Mouse (Mus musculus): ENCODE measurements around the gene Artn.
A peak's percentile ranks its signal among the peaks of the same experiment; 100 is the strongest.

Artn gene

DNA sequence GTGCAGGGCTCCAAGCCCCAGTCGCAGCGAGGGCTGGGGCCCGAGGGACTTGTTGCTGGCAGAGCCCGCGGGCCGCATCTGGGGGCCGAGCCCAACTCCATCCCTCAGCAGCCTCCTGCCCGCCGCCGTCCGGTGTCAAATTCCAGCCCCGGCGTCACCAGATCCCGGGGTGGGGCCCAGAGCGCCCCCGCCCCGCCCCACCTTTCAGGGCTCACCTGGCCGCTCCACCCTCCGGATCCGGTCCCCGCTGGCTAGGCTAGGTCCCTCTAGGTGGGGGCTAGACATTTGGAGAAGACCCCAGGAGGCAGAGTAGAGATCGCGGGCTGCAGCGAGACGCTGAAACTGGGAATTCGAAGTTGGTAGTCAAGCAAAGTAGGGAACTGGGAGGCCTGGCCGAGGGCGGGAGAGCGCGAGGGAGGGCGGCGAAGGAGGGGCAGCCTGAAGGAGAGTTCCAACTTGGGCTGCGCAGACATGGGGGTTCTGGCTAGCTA, at the start of gene Artn:
TSS of gene Artn (minus strand) at position 373 of the 491 bp plus-strand sequence.
- DNase-seq = peak; percentile 70

DNA sequence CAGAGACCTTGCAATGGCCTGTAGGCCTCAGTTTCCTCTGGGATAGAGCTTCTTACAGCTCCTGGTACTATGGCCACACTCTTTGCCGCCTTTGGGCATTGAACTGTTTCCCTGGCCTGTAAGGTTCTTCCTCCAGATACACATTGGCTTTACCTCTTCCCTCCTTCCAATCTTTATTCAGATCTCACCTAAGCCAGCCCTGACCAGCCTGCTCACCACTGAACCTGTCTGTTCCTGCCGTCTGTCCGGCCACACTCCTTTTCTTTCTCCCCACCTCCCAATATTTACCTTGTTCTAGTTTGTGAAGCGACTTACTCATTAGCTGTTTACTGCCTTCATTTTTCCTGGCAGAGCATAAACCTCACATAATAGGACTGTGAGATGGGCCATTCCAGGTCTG, 49.6 kb upstream of the Artn start:
- no peak for DNase-seq

DNA sequence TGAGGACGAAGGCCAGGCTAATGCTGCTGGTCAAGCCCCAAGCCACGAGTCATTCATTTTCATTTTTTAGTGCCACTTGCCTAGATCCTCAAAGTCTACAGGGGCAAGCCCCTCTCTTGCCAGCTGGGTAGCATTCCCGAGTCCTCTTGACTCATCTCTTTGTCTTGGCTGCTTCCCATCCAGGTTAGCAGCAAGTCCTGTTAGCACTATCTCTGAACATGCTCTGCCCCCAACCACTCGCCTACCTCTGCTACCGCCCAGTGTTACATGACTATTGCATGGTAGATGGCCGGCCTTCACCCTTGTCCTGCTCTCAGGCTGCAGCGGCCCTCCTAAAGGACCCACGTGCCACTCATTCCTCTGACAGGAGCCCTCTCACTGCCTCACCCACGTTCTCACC, 48.7 kb upstream of the Artn start:
- no peak for DNase-seq

DNA sequence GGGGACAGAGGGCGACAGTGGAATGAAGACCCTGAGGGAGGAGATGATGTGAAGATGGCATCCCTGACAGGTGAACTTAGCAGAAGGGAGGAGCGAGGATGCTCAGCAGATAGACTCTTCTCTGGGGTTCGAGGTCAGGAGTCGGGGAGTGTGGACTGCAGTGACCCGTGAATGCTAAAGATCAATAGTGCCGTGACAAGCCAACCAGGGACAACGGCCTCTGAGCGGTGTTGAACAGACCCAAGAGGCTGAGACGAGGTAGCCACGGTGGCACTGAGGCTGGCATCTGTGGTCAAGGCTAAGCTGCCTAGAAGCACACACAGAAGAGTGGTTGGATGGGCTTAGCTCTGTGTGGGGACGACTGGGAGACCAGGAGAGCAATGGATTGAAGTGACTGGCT, 48.3 kb upstream of the Artn start:
- DNase-seq = no peak

DNA sequence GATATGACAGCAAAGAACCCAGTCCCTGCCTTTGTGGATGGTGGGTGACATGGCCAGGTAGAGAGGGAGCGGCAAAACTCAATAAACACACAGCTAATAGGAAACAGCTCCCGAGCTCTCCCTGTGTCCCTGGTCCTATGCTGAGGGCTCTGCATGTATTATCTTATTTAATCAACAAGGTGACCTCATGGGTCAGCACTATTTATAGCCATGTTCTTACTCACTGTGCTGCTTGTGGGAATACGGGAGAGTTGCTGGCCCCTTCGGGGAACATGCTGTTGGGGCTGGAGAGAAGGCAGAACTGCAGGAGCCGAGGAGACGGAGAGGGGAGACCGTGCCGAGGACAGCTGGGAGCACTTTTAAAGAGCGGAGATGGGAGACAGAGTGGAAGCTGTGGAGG, 47.8 kb upstream of the Artn start:
- no peak for DNase-seq

DNA sequence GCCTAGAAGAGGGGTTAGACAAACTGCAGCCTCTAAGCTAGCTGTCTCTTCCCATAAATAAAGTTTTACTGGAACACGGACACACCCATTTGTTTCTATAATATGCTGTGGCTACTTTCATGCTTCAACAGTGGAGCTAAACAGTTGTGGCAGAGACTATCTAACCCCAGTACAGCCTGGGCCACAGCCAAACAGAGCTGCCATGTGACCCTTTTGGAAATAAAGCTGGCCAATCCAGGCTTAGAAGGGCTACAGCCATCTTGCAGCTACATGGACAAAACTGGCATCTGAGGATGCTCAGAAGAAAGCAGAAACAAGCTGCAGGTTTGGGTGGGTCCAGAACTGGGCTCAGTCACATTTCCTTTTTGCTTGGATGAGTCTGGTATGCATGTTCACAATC, 46.3 kb upstream of the Artn start:
- DNase-seq = no peak

DNA sequence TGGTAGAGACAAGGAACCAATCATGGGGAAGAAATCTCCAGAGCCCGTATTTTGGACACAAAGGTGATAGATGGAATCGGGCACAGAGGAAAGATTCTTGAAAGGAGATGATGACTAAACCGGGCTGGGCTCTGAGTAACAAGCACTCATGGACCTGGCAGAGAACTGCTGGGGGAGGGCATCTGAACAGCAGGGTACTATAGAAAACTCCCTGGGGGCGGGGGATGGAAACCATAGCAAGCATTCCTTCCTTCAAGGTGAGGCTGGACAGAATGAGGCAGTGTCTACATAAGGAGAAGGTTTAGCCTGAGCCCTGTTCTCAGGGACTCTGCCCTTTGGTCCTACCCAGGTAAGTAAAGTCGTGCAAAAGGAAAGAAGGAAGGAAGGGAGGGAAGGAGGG, 45.2 kb upstream of the Artn start:
- no peak for DNase-seq

DNA sequence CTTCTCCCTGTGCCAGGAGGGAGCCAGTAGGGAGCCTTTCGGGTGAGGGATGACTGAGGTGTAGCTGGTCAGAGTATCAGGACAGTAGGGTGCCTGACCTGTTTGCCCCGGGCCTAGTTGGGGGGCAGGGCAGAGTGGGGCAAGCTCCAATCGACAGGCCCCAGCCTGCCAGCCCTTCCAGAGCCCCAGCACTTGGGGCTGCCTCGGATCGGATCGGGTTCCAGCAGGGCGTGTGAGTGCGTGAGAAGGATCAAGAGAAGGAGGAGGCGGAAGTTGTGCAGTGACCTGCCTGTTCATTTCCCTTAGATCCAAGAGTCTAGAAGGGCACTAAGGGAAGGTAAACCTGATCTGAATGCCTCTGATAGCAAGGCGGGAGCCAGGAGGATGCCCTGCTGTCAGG, 43.4 kb upstream of the Artn start:
- DNase-seq = no peak

DNA sequence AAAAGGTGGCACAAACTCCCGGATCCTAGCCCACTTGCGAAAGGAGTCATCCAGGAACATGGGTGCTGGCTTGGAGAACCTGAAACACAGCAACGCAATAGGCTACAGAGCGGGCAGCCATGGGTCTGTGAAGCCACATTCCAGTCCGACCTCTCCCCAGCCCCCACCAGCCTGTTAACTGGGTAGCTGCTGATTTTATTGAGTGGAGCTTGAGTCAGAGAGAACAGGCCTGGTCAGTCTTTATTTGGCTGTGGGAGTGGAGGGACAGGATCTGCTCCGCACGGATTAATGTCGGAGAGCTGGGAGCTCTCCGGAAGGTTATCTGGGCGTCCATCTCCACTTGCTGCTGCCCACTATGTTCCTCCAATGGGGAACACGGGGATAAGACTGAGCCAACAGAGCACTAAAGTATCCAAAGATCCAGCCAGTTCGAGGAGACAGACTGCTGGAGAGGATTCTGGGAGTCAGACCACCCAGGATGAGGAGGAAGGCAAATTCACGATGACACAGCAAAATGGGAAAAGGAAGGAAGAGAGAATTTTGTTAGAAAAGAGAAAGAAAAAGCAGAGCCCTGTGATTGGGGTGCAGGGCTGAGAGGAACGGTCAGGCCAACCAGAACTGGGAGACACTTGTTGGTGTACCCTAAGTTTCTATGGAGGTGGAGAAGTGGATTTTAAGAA, 34.9 kb upstream of the Artn start:
- no peak for DNase-seq

DNA sequence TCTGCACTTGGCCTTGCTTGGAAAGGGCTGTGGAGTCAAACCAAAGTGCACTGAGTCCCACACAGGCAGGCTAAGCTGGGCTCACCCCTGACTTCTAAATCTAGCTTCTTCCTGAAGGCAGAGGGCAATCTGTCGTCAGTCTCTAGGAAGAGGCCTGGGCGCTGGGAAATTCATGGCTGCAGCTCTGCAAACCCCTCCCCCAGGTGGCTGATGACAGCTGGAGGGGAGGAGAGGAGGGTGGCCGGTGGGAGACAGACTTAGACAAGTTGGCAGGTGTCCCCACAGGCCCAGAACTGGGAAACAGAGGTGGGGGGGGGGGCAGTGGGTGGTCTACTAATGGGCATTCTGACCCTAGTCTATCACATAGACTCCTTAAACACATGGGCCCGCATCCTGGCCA, 27.9 kb upstream of the Artn start:
- DNase-seq = no peak

DNA sequence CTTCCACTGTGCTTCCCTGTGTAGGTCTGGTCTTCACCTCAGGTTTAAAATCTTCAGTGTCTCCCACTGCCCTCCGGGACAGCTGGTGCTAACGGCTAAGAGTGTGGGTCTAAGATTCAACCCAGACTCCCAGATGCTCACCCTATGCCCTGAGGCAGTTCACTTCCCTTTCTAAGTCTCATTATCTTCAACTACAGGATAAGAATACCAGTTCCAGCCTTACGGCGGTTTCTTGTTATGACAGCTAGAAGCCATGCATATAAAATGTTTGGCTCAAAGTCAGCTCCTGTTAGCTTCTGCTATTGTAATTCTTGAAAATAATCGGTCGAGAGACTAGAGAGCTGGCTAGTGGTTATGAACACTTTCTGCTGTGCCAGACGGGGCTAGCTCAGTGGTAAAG, 17.9 kb upstream of the Artn start:
- no peak for DNase-seq

DNA sequence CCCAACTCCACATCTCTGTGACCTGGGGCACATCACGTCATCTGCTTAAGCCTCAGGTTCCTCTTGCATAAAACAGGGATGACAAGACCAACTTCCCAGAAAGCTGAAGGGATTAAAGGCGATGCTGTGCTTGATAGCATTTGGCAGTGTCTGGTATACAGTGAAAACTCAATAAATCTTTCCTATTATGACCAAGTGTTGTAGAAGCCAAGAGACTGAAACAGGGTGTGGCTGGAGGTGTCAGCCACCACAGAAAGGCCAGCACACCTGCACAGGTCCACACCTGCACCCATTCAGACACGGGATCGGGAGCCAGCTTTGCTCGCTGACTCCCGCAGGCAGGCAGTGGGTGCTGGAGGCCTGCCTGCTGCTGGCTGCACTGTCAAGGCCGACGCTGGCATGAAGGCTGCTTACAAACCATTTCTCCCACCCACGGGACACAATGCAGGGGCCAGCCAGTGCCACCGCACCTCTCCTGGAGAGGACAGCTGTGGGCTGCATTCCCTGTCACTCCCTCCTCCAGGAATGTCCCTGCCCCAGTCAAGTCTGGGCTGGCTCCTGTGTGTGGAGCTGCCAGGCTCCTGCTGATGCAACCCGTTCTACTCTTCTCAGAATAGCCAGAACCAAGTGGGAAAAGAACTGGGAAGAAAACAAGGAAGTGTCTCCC, 17.2 kb upstream of the Artn start:
- no peak for DNase-seq

DNA sequence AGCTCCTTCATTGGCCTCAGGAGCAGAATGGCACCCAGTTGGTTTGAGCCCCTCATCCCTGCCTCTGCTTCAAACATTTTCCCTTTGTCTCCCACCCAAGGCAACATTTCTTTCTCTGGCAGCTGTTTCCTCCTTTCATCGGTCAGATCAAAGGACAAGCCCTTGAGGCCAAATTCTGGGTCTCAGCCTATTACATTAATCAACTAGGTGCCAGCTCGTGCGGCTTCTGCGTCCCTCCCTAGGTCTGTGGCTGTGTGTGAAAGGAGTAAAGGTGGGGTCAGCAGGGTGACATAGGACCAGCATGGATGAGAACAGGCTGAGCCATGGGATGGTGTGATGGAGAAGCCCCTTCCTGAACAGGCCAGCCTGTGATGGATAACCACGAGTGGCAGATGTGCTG, 13.8 kb upstream of the Artn start:
- no peak for DNase-seq

DNA sequence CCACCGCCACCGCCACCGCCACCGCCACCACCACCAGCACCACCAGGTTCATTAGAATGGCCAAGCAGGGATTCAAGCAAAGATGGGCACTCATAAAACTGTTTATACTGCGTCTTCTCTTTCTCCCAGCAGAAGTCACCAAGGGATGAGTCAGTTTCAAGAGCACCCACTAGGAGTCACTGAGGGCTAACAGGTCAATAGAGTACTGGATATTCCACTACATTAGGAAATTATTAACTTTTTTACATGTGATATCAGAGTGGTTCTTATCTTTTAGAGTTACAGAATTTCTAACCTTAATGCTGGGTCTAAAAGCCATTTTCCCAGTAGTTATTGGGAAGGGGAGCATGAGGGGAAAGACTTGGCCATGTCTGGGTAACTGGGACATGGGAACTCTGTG, 7.4 kb upstream of the Artn start:
- DNase-seq = no peak

DNA sequence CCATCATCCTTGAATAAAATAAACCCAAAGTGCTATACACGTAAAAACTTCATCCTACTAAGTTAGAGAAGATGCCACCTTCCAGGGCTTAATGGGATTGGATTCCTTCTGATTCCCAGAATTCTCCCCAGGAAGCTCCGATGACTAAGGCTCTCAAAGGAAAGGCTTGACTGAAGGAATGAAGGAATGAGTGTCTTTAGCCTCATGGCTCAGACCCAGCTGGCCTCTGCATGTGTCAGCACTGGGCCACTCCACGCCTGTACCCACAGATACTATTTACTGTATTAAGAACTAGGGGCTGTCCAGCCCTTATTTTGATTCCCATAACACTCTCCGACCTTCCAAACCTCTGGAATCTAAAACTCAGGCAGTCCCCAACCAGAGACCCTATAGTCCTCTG, 4.5 kb upstream of the Artn start:
- no peak for DNase-seq

DNA sequence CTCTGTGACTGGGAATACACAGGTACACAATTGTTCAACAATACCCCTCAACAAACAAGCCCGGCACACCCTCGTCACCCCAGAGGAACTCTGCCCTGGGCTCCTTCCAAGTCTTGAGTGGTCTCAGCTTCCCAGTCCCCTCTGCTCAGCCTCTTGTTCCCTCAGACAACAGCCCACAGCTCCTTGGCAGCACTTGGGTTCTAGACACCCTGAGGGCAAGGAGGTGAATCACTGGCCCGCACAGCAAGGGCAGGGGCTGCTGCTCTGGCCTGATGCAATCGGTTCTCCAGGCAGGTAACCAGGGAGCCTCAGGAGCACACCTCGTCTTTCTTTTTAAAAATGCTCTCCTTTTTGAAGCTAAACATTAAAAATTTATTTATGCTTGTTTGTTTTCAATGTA, 3.7 kb upstream of the Artn start:
- no peak for DNase-seq

DNA sequence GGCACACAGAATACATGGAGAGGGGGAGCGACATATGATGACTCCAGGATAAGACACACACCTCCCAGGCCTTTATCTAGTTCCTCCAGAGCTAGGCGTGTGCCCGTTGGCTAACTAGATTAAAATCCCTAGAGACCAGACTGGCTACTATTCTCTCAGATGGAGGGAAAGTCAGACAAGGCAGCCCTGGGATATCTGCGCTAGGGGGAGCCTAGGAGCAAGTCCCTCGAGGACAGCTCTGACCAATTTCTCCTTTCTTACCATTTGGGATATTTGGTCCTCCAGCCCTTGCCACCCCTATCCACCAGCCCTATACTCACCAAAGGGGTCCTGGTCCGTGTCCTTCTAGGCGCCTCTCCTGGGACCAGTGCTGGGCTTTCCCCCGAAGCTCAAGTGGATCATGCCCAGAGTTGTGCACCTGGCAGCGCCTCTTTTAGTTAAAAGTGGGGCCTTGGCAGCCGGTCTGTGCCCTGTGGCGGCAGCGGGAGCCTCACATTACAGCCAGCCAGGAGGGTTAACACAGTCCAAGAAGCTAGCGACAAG, 793 bp downstream of the Artn start:
- peak; percentile 90 for DNase-seq

DNA sequence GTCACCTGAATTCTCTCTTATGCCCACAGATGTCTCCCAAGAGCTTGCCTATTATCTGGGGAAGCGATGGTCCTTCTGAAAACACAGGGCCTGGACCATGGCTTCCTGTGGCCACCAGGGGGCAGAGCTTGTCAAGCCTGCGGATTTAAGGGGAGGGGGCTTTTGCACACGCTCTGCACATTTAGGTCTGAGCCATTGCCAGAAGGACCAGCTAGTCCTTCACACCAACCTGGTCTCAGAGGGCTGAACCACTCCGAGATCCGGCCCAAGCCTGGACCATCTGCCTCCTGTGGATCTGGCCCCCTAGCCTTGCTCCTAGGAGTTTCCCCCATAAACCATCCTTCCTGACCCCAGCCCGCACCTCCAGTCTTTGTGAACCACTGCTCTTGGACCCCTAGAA, 1.3 kb downstream of the Artn start:
- peak; percentile 68 for DNase-seq

DNA sequence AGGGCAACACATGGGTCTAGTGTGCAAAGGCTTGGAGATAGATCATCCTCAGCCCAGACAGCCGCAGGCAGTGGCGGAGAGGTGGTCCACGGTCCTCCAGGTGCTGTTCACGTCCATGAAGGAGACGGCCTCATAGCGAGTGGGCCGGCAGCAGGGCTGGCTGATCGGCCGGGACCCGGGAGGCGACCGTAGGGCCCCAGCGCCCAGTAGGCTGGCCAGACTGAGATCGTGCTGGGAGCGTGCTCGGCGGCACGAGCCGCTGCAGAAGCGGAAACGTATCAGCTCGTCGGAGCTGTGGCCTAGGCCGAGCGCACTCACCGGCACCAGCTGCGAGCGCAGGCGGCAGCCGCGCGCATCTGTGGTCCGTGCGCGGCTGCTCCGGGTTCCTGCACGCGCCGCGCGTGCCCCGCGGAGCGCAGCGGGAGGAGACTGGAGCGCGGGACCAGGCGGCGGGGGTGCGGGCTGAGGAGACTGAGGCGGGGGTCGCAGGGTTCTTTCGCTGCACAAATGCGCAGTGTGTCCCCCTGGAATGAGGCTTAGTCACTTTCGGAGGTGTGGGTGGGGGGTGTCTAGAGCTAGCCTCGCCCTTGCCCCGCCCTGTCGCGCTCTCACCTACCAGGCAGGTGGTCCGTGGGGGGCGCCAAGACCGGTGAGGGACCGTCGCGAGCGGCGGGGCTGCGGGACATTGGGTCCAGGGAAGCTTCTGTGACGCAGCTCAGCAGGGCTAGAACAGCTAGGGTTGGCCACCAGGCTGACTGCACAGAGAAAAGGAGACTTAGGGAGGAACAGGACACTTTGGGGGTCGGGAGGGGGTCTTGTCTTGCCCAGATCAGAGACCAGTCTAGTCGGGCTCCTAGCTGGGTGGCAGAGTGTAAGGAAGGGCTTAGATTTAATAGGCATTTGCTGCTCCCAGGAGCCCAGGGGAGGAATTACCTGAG, 2.7 kb downstream of the Artn start:
- DNase-seq = peak; percentile 49

DNA sequence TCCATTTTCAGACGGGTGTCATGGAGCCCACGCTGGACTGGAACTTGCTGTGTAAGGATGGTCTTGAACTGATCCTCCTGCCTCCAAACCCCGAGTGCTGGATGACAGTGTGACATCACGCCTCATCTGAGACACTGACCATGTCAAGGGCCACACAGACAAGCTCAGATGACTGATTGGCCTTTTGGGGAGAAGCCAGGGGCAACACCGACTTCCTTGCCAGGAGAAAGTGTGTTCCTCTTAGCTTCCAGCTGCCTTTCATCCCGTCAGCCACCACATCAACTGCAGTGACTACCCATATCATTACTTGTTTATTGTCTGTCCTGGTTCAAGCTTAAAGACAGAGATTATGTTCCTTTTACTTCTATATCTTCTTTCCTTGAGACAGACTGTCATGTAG, 4.6 kb downstream of the Artn start:
- no peak for DNase-seq

DNA sequence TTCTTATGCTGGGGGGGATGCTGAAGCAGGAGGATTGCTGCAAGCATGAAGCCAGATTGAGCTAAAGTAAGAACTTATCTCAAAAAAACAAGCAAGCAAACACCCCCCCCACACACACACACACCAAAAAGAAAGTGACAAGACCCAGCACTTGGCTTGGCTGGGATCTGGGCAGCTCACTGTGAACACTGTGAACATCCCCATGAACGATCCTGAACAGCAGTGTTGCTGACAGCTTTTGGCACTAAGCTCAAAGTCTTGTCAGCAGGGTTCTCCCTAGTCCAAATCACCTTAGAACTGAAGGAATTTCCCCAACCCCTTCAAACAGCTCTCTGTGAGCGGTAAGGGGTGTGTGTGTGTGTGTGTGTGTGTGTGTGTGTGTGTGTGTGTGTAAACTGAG, 6.1 kb downstream of the Artn start:
- DNase-seq = no peak

DNA sequence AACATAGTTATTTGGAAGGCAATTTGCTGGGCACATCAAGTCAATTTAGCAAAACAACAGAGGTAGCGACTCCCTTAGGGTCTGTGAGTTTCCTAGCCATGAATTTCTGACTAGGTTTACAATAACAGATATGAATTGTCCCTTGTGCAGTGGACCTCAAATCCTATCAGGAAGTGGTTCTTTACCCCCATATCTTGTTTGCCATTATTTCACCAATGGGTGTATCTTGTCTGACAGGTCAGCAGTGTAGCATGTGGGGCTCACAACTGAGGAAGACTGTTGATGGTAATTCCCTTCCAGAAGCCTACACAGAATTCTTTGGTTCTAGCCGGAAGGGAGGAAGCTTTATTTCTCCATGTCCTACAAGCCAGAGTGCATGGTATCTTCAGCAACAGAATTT, 8.2 kb downstream of the Artn start:
- DNase-seq = no peak

DNA sequence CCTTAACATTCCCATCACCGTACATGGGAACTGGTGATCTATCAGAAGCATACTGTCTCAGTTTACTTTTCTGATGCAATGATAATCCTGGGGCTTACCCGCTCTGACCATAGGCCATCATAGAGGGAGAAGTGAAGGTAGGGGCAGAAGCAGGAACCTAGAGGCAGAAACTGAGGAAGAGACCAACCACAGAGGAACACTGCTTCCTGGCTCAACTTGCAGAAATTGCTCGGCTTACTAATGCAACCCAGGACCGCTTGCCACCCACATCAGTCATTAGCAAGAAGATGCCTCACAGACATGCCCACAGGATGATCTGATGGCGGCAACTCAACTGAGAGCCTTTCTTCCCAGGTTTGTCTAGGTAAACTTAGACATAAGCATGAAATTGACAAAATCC, 10.8 kb downstream of the Artn start:
- DNase-seq = no peak

DNA sequence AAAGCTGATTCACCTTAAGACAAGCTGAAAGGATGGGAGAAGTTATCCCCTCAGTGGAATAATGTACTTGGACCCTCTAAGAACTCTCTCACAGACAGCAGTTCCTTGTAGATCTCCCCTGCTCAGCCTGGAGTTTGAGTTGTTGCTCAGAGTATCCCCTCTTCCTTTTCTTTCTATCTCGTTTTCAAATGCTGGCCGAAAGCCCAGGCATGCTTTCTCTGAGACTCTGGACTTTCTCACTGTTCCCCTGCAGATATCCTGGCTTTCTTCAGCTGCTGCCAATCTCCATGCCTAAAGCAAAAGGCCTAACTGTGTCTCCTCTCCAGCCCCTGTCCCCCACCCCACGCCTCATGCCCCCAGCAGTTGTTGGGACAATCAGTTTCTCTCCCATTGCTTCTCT, 11.3 kb downstream of the Artn start:
- no peak for DNase-seq

Data from liver (tissue).